Mouse (Mus musculus) splenic B cell, adult 2 months (primary cell): ENCODE measurements at regions not wholly inside any gene's neighbourhood (a gene's known extent, or its start where the extent isn't known, plus 50 kb on each side); places are given as distances from the start of the nearest gene placed in this dataset.

ENCODE experiments used
- DNase-seq: peaks from one replicate; pipeline ENCODE4 v3.0.0-alpha.2; 2011; ENCODE audit warnings: low read depth, low spot score
- H3K27me3 ChIP-seq: 2 replicates; pipeline ENCODE4 v1.6.1; 2012; ENCODE audit warnings: mild to moderate bottlenecking, low read length, moderate library complexity, mixed read lengths; ENCODE audit not compliant: control insufficient read depth, poor library complexity, insufficient read depth, severe bottlenecking
- H3K36me3 ChIP-seq: 2 replicates; pipeline ENCODE4 v1.6.1; 2012; ENCODE audit warnings: mild to moderate bottlenecking, low read length, moderate library complexity, mixed read lengths; ENCODE audit not compliant: control insufficient read depth, poor library complexity, insufficient read depth, severe bottlenecking

DNA sequence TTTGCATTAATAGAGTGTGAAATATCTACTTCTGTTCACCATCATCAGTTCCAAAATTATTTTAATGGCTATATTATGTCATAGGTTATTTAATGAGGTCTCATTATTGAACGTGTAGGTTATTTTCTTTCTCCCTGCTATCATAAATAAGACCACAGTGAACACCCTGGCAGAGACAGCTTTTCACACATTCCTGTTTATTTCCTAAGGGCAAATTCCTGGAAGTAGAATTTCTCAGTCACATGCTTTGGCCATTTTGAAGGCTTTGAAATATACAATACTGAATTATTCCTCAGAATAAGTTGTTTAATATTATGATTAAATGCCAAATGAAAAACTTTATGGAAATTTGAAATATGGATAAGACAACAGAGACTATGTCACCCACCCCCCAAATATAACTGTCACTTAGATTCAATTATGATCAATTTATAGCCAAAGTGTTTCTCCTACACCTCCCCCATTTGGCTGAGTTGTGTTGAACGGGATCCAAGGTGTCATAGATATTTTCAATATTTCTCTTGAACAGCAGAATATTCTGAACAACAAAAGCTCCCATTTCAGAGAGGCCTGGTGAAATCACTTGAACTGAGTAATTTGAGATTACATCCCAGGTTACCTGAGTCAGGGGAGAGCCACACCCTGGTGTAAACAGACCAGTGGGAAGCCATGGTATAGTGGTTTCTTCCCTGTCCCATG lies 95.0 kb upstream of the Syt6 start:
- Histone ChIP-seq H3K27me3 (no peaks in the 10 kb centered on the region), H3K36me3 (no peaks in the 10 kb centered on the region)
- no peak for DNase-seq

GRCm38 (mm10) chr3:103480676-103481075 lies 94.4 kb upstream of the Syt6 start:
- Histone ChIP-seq H3K27me3 (no peaks in the 10 kb centered on the region), H3K36me3 (no peaks in the 10 kb centered on the region)
- DNase-seq, result no peak

GRCm38 (mm10) chr3:103483316-103483715 lies 91.7 kb upstream of the Syt6 start:
- no peaks in the 10 kb centered on the region for H3K36me3 ChIP-seq
- DNase-seq, result no peak
- no peaks in the 10 kb centered on the region for H3K27me3 ChIP-seq

- no peak for DNase-seq
- Histone ChIP-seq H3K27me3 (no peaks in the 10 kb centered on the region), H3K36me3 (no peaks in the 10 kb centered on the region)
These were observed 91.3 kb upstream of the Syt6 start for GRCm38 (mm10) chr3:103483762-103484161.

GRCm38 (mm10) chr3:103489786-103490185 lies 85.2 kb upstream of the Syt6 start:
- Histone ChIP-seq H3K27me3 (no peaks in the 10 kb centered on the region), H3K36me3 (no peaks in the 10 kb centered on the region)
- DNase-seq, result no peak

DNA sequence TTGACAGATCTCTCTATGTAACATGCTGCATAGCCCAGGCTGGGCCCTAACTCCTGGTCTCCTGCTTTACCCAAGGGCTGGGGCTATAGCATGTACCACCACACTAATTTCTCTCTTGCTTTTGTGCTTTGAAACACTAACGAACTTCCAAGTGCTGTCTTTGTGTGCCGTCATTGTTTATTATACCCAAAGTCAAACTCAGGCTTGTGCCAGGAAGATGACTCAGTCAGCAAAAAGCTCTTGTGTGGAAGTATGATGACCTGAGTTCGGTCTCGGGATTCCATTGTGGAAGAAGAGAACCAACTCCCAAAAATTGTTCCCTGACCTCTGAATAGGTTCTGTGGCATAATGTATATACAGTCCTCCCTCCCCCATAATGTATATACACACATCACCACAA lies 84.1 kb upstream of the Syt6 start:
- DNase-seq, result no peak
- no peaks in the 10 kb centered on the region for H3K27me3 ChIP-seq
- H3K36me3 ChIP-seq, result no peaks in the 10 kb centered on the region

- H3K36me3 ChIP-seq, result no peaks in the 10 kb centered on the region
- H3K27me3 ChIP-seq, result no peaks in the 10 kb centered on the region
- no peak for DNase-seq
These were observed 82.8 kb upstream of the Syt6 start for GRCm38 (mm10) chr3:103492211-103492610.

DNA sequence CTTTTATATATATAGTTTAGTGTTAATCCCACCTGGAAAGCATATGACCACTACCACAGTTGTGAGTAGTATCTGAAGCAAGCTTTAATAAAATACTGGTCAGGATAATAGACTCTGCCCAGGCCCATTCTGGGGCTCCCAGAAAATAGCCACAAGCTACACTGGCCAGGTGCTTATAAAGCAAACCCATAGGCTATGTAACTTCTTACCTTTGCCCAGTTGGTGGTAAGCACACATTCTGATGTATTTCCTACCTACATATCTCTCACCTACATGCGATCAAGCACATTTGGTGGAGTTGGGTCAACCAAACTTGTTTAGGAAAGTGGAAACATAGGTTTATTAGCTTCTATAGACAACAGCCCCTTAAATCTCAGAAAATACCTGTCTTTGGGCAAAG lies 81.4 kb upstream of the Syt6 start:
- H3K27me3 ChIP-seq, result no peaks in the 10 kb centered on the region
- no peaks in the 10 kb centered on the region for H3K36me3 ChIP-seq
- DNase-seq, result no peak

DNA sequence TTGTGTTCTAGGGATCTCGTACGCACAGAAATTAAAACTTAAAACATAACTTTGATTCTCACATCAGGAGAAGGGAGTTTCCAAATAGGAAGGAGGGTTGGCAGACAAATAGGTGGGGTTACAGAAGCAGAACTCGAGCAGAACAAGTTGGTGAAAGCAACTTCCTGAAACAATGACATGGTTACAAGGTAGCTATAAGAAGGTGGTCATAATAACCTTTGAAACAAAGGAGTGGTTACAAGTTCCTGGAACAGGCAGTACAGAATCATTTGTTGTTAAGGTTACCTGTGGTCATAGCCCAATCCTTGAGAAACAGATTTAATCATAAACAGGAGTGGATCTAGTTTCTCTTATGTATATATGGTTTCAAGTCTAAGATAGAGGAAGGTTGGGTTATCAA lies 81.0 kb upstream of the Syt6 start:
- H3K36me3 ChIP-seq, result no peaks in the 10 kb centered on the region
- H3K27me3 ChIP-seq, result no peaks in the 10 kb centered on the region
- peak; percentile 47 for DNase-seq

DNA sequence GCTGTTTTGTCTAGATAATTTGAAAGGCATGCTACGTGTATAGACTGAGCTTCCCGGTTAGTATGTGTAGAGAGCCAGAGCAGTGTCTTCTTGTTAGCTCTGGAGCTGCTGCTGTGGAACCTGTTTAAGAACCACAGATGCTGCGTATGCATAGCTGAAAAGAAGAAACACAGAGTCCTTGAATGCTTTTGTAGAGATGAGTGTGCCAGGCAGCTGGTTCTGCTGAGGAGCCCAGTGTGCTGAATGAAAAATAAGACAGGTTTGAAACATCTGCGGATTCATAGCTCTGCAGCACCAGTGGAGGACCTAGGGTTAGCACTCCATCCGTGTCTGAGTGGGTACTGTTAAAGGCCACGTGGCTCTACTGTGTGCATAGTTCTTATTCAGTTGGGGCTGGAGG lies 78.9 kb upstream of the Syt6 start:
- Histone ChIP-seq H3K27me3 (no peaks in the 10 kb centered on the region), H3K36me3 (no peaks in the 10 kb centered on the region)
- no peak for DNase-seq

DNA sequence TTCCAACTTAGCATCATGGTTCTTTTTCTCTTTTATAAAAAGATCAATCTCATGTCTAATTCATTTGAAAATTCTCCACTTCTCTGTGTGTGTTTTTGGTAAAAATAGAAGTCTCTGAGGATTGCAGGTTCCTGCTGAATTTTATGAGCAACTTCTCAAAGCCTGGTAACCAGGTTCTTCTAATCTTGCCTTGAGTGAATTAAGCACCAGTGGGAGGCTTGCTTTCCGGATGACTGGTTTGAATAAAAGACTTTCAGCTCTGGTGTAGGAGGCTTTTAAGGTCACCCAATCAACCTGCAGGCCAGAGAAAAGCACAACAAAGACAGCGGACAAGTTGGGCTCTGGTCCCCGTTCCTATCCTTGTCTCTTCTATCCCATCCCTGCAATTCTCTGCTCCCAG lies 78.3 kb upstream of the Syt6 start:
- no peaks in the 10 kb centered on the region for H3K36me3 ChIP-seq

GRCm38 (mm10) chr3:103497696-103498095 lies 77.3 kb upstream of the Syt6 start:
- DNase-seq, result no peak
- H3K36me3 ChIP-seq, result no peaks in the 10 kb centered on the region

More for the DNA sequence above, 78.3 kb upstream of the Syt6 start:
- DNase-seq, result no peak
- H3K27me3 ChIP-seq, result no peaks in the 10 kb centered on the region

DNA sequence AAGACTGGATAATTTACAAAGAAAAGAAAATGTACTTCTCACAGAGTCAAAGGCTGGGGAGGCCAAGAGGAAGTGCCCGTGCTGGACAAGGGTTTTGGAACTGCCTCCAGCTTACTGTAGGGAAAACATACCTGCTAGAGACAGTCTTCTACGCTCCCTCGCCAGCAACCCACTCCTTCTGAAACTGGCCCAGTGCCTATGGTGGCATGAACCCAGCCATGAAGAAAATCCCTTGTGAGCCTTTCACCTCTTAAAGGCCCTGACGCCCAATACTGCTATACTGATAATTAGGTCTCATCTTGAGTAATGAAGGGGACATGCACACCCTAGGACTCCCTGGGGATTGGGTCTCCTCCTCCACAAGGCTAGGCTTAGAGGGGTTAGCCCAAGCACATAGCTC lies 76.6 kb upstream of the Syt6 start:
- DNase-seq, result no peak
- Histone ChIP-seq H3K27me3 (no peaks in the 10 kb centered on the region), H3K36me3 (no peaks in the 10 kb centered on the region)

More at GRCm38 (mm10) chr3:103497696-103498095, 77.3 kb upstream of the Syt6 start:
- no peaks in the 10 kb centered on the region for H3K27me3 ChIP-seq

DNA sequence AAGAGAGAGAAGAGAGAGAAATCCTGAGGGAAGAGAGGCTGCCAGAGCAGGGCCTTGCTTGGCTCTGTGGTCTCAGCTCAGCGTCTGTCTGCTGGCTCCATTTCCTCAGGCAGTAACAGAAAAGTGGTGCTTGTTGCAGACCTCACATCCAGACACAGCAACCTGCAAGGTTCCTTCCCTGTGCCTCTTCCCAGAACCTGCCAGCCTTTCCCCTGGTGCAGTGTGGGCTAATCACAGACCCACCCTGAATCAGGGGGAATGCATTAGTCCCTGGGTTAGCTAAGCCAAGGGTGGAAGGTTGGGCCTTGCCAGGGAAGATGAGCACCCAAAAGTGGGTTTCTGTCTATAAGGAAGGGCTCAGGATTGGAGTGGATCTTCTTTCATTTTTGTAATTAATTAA lies 75.2 kb upstream of the Syt6 start:
- Histone ChIP-seq H3K36me3 (no peaks in the 10 kb centered on the region), H3K27me3 (no peaks in the 10 kb centered on the region)
- no peak for DNase-seq

DNA sequence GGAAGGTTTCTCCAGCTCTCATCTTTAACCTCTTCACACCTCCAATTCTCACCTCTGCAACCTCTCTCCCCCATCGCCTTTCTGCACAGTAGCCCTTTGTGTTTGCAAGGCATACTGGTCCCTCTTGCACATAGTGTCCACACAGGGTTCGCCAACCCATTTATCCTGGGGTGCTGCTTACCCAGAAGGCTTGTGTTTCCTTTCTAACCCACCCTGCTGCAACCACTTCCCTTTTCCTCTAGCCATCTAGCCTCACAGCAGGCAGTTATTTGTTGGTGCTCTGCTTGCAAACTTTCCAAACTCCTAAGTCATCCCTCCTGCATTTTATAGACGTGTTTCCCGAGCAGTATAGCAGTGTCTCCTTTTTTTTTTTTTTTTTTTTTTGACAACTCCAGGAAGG lies 74.7 kb upstream of the Syt6 start:
- Histone ChIP-seq H3K27me3 (no peaks in the 10 kb centered on the region), H3K36me3 (no peaks in the 10 kb centered on the region)
- DNase-seq, result peak; percentile 16

GRCm38 (mm10) chr3:103504160-103504559 lies 70.9 kb upstream of the Syt6 start:
- DNase-seq, result no peak
- no peaks in the 10 kb centered on the region for H3K36me3 ChIP-seq
- H3K27me3 ChIP-seq, result no peaks in the 10 kb centered on the region
